Mouse (Mus musculus) embryonic fibroblast, embryonic 13.5 days (primary cell): ENCODE results near the gene Gm21887. TPM values are rescaled to one million over a fixed set of nuclear protein-coding genes. Genes with fewer than 3 reads are reported as not detected.
A peak's percentile ranks its signal among the peaks of the same experiment; 100 is the strongest.
"Not testable (repeated sequence)": the region's sequence is repeated elsewhere in the genome, so short reads cannot be mapped to it uniquely, and the experiment has no call there.

Experiments used
- H3K27ac ChIP-seq: 2 replicates; pipeline ENCODE4 v1.5.1; 2012; ENCODE audit warnings: low read length, control low read depth, inconsistent platforms; ENCODE audit not compliant: insufficient read depth
- H3K4me1 ChIP-seq: 2 replicates; pipeline ENCODE4 v1.6.1; 2011; ENCODE audit warnings: low read length; ENCODE audit not compliant: control insufficient read depth, insufficient read depth
- H3K4me3 ChIP-seq: 2 replicates; pipeline ENCODE4 v1.5.1; 2011; ENCODE audit warnings: mild to moderate bottlenecking, control low read depth, low read length; ENCODE audit not compliant: insufficient read depth
- CTCF ChIP-seq: IDR thresholded peaks from 2 replicates; pipeline ENCODE4 v1.5.1; 2011; ENCODE audit warnings: mild to moderate bottlenecking, control low read depth, low read length, moderate library complexity, borderline replicate concordance; ENCODE audit not compliant: insufficient read depth
- POLR2A ChIP-seq: IDR thresholded peaks from 2 replicates; pipeline ENCODE4 v1.6.1; 2011; ENCODE audit warnings: low read depth, mild to moderate bottlenecking, control low read depth, low read length, moderate library complexity
- polyA plus RNA-seq: library from polyadenylated mRNA; stranded (reverse); fragments of >200 nt; gene quantifications from 2 replicates; pipeline ENCODE4 v1.2.4, GENCODE M21; 2011; ENCODE audit warnings: low read depth; ENCODE audit not compliant: missing spikeins, insufficient read length

Gm21887 gene
- 44.5 and 62.1 TPM in 2 replicates for polyA plus RNA-seq

- Histone ChIP-seq H3K4me3 (peak within 1 kb of the TSS; percentile 67), H3K27ac (peak within 1 kb of the TSS; percentile 78; the same call in 1 of the 2 replicates)
- not testable (repeated sequence) for H3K4me1 ChIP-seq
Observed at GRCm38 (mm10) chrX:170009016-170009750, at the start of gene Gm21887. Gene Gm21887, plus strand, starts transcription at chrX:170009659.

GRCm38 (mm10) chrX:169969337-169969736 lies 40.1 kb upstream of the Gm21887 start:
- no peak overlapping the region for H3K4me3 ChIP-seq
- peaks cover under 1% of the 10 kb centered on the region; the same call in 1 of the 2 replicates for H3K4me1 ChIP-seq
- no peak overlapping the region for H3K27ac ChIP-seq
- no peak for TF ChIP-seq POLR2A
- no peak for TF ChIP-seq CTCF

DNA sequence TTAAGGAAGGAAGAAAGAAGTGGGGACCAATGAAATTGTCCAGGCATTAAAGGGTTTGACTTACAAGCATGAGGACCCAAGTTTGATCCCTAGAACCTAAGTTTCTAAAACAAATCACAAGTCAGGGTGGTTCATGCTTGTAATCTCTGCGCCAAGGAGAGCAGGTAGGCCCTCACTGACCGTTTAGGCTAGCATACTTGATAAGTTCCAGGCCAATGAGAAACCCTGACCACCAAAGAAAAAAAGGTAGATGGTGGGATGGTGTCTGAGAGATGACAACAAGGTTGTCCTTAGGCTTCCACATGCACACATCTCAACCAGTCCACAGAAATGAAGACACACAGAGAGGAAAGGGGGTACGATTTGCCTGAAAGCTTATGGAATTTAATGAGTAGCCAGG lies 39.7 kb upstream of the Gm21887 start:
- not testable (repeated sequence) for H3K4me3 ChIP-seq, H3K4me1 ChIP-seq, H3K27ac ChIP-seq

- H3K4me3 ChIP-seq, H3K27ac ChIP-seq, H3K4me1 ChIP-seq: not testable (repeated sequence)
Observed at GRCm38 (mm10) chrX:169970546-169970945, 38.9 kb upstream of the Gm21887 start.

DNA sequence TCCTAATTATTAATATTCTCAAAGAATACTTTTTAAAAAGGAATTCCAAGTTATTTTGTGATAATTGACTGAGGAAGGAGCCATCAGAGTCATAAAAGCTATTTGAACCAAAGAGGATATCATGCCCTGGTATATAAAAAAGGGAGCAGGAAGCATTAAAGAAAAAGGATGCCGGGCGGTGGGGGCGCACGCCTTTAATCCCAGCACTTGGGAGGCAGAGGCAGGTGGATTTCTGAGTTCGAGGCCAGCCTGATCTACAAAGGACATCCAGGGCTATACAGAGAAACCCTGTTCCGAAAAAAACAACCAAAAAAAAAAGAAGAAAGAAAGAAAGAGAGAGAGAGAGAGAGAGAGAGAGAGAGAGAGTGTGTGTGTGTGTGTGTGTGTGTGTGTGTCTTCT lies 37.9 kb upstream of the Gm21887 start:
- H3K4me1 ChIP-seq, H3K4me3 ChIP-seq, H3K27ac ChIP-seq: not testable (repeated sequence)

GRCm38 (mm10) chrX:169972131-169972530 lies 37.3 kb upstream of the Gm21887 start:
- H3K27ac ChIP-seq, H3K4me1 ChIP-seq, H3K4me3 ChIP-seq: not testable (repeated sequence)

DNA sequence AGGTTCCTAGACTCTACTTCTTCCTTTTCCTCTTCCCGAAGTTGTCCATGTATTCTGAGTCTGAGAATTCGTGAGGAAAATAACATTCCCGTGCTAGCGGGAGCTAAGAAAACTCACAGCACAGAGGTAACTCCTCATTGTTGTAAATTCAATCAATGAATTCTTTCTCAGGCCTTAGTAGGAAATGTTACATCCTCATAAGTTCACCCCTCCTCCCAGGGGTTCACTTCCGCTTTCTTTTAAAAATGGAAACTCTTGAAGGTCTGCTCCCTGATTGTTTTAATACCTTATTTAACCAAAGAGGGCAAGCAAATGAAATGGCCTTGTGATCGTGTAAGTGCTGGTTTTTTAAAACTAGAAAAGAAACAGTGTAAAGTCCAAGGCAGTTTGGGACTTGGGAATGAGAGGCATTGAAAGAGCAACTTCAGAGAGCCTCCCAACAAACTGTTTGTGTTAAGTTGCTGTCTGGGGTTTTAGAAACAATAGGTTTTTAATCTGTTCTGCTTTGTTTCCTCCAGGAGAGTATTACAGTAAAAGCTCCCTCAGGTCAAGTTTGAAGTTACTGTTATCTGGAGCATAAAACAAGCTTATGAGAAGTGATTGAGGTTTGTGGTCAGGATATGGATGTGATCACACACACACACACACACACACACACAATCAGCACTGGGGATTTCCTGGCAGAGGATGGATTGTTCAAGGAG lies 36.5 kb upstream of the Gm21887 start:
- H3K4me3 ChIP-seq, H3K27ac ChIP-seq, H3K4me1 ChIP-seq: not testable (repeated sequence)

DNA sequence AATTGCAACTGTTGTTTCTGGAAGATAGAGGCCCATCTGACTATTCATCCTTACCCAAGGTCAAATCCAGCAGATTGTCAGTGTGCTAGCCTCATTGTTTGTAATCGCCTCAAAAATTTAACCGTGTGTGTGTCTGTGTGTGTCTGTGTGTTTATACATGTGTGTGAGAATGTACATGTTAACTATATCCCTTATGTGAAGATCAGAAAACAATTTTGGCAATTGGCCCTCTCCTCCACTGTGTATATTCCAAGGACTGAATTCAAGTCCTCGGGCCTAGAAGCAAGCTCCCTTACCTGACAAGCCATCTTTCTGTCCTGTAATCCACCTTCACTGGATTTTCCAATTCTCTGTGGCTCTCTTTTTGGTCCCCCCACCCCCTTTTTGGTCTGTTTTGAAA lies 35.7 kb upstream of the Gm21887 start:
- H3K4me3 ChIP-seq, H3K4me1 ChIP-seq: not testable (repeated sequence)
- H3K27ac ChIP-seq: peak overlapping the region; percentile 32; the same call in 1 of the 2 replicates

- H3K4me1 ChIP-seq, H3K4me3 ChIP-seq: not testable (repeated sequence)
- peak overlapping the region; percentile 13; the same call in 1 of the 2 replicates for H3K27ac ChIP-seq
Observed at GRCm38 (mm10) chrX:169974456-169974855, 35.0 kb upstream of the Gm21887 start.

- peak overlapping the region; percentile 57; the same call in 1 of the 2 replicates for H3K27ac ChIP-seq
- not testable (repeated sequence) for H3K4me3 ChIP-seq, H3K4me1 ChIP-seq
Observed at GRCm38 (mm10) chrX:169974974-169975373, 34.5 kb upstream of the Gm21887 start.

GRCm38 (mm10) chrX:169975681-169976131 lies 33.8 kb upstream of the Gm21887 start:
- not testable (repeated sequence) for H3K4me1 ChIP-seq, H3K4me3 ChIP-seq
- H3K27ac ChIP-seq: peak overlapping the region; percentile 57

- not testable (repeated sequence) for H3K27ac ChIP-seq
Observed at GRCm38 (mm10) chrX:169976340-169976739, 33.1 kb upstream of the Gm21887 start.

DNA sequence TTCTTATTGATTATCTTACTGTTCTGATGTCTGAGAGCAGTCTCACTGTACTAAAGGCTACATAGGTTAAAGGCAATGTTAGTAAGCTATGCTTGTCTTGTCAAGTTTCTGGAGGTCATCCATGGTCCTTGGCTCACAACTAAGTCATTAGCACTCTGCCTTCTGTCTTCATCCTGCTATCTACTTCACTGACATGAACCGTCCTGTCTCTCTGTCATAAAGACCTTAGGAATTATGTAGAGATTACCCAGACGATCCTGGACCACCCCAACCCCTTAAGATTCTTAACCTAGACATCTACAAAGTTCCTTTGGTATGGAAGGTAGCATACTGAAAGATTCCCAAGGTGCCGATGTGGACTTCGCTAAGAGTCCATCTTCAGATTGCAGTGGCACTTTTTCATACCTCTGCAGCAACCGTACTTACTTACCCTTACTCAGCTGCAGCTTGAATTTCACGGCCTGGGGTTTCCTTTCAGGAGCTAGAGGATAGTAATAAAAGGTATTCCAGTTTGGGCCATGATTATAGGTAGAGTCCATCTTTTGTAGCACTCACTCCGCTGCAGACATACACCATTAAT lies 31.5 kb upstream of the Gm21887 start:
- H3K4me1 ChIP-seq, H3K27ac ChIP-seq, H3K4me3 ChIP-seq: not testable (repeated sequence)

More at GRCm38 (mm10) chrX:169976340-169976739, 33.1 kb upstream of the Gm21887 start:
- H3K4me3 ChIP-seq, H3K4me1 ChIP-seq: not testable (repeated sequence)

DNA sequence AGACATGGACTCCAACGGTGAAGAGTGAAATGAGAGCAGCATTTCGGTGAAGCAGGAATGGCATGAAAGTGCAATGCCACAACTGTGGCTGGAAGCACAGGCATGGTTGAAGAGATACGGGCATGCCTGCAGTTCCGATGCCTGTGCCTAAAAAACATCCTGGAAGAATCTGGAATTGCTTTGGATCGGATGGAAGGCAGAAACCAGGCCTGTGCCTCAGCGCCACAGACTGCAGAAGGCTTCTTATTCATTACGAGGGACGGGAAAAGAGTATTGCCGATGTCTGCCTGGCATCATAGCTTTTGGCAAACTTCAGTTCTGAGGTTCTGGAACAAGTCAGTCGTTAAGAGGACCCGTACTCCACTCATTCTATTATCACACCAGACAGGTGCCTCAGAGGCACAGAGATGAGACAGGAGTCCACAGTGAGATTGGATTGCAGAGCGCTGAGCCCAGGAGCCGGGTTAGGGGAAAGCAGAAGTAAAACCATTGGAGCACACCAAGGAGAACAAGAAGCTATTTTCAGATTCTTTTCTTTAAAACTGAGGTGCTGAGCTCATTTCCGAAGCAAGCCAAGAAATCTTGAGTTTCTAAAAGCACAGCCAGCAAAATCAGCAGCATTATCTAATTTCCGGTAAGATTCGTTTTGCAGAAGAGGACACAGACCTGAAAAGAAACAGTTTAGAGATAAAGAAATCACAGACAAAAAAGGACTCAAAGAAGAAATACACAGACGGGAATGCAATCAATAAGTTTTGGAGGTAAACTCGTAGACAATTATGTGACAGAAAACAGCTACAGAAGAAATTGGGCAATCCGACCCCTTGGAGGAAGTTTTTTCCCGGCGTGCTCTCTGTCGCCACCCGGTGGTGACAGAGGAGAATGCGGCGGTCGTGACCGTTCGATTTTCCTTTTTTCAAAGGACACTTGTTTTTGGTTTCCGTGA lies 30.8 kb upstream of the Gm21887 start:
- H3K27ac ChIP-seq, H3K4me1 ChIP-seq, H3K4me3 ChIP-seq: not testable (repeated sequence)
